19 mouse cellular contexts compared by ENCODE assay signal in the genomic region with DNA sequence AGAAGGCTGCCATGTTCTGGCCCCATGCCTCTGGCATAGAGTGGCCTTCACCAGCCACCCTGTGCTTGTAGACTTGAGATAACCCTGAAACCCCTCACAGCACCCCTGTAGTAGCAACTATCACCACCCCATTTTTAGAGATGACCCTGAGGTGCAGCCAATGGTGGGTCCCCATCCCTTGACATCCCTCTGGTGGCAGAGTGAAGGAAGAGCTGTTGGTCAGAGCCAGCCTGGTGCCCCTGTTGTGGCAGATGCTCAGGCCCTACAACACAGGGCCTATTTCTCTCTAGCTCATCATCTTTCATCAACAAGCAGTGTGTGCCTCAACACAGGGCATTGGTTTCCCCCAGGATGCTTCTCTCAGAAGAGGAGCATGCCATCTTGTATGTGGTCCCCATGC. TPM values are rescaled to one million over a fixed set of nuclear protein-coding genes. Genes with fewer than 3 reads are reported as not detected.
DNase-seq lines count a peak whose midpoint lies in the region; ATAC-seq and TF ChIP-seq lines count a peak whose summit lies in the region.
"Had no signal": no experiment of that assay in that cellular context is flagged by ENCODE, and none has a peak within 500 bp of the region (broad histone marks: within the 10 kb centered on the region; RNA-seq: fewer than 3 reads in every experiment).

No protein-coding gene starts in this region.

- H3K27ac ChIP-seq in intestine, postnatal 0 days (ENCODE audit: low read depth, low read length): no peak overlapping the region
- no peak overlapping the region for H3K27ac ChIP-seq in intestine, embryonic 15.5 days
- H3K27ac ChIP-seq in lung, postnatal 0 days (ENCODE audit: low read length): no peak overlapping the region
- H3K27ac ChIP-seq: heart, embryonic 15.5 days; hindbrain, embryonic 15.5 days had no signal

- no peaks in the 10 kb centered on the region for H3K9me3 ChIP-seq in intestine, postnatal 0 days (ENCODE audit: control insufficient read depth)
- H3K9me3 ChIP-seq in intestine, embryonic 15.5 days: no peaks in the 10 kb centered on the region
- no peaks in the 10 kb centered on the region for H3K9me3 ChIP-seq in lung, postnatal 0 days (ENCODE audit: low read length)
- H3K9me3 ChIP-seq: heart, embryonic 15.5 days; hindbrain, embryonic 15.5 days had no signal

- TF ChIP-seq POLR2A in brain, embryonic 14.5 days (IDR thresholded peaks at IDR 0.05; ENCODE audit: borderline replicate concordance, extremely low read depth, insufficient read depth, insufficient read length, poor library complexity, severe bottlenecking): no peak

- intact Hi-C loops in left cerebral cortex, postnatal 10 days (cut with DNase I): no loop called here

- no peak for TF ChIP-seq EP300 in lung, postnatal 0 days (IDR thresholded peaks at IDR 0.05)

- no peaks in the 10 kb centered on the region for H3K27me3 ChIP-seq in intestine, postnatal 0 days (replicated peaks; ENCODE audit: control insufficient read depth, insufficient read depth, low read length)
- H3K27me3 ChIP-seq in intestine, embryonic 15.5 days (replicated peaks): no peaks in the 10 kb centered on the region
- H3K27me3 ChIP-seq in lung, postnatal 0 days (replicated peaks; ENCODE audit: insufficient read depth, low read length): no peaks in the 10 kb centered on the region
- H3K27me3 ChIP-seq: heart, embryonic 15.5 days; hindbrain, embryonic 15.5 days had no signal

- no peak for DNase-seq in lung, postnatal 0 days (ENCODE audit: low spot score)
- DNase-seq in lung, postnatal 14 days: no peak
- no peak for DNase-seq in brain, embryonic 14.5 days (ENCODE audit: low read depth)
- no peak for DNase-seq in left cerebral cortex, postnatal 10 days (ENCODE audit: extremely low spot score in 1 of 2, low spot score in 2 of 2)
- DNase-seq: cerebellum, postnatal 10 days; gastrocnemius, postnatal 10 days; heart, adult 18-20 months; kidney, adult 18-20 months; kidney, postnatal 4 days; left cerebral cortex, postnatal 4 days; lung, adult 18-20 months; right cerebral cortex, postnatal 25 days; thymus, postnatal 14 days had no signal

- 0 out of 2 replicates have a peak, but pooled peaks cover 3% of the 10 kb centered on the region for H3K4me1 ChIP-seq in intestine, postnatal 0 days (replicated peaks; ENCODE audit: control insufficient read depth, insufficient read depth, low read length)
- 0 out of 2 replicates have a peak, but pooled peaks cover 3% of the 10 kb centered on the region for H3K4me1 ChIP-seq in intestine, embryonic 15.5 days (replicated peaks)
- no peaks in the 10 kb centered on the region for H3K4me1 ChIP-seq in lung, postnatal 0 days (ENCODE audit: insufficient read depth, low read depth, low read length)
- H3K4me1 ChIP-seq: hindbrain, embryonic 15.5 days had no signal

- no peak overlapping the region for H3K4me2 ChIP-seq in intestine, postnatal 0 days (replicated peaks; ENCODE audit: low read depth)
- no peak overlapping the region for H3K4me2 ChIP-seq in intestine, embryonic 15.5 days (replicated peaks)
- H3K4me2 ChIP-seq in lung, postnatal 0 days (replicated peaks; ENCODE audit: low read depth, low read length): no peak overlapping the region
- H3K4me2 ChIP-seq: heart, embryonic 15.5 days; hindbrain, embryonic 15.5 days had no signal

- H3K9ac ChIP-seq in intestine, postnatal 0 days (ENCODE audit: low read depth, low read length): no peak overlapping the region
- H3K9ac ChIP-seq in intestine, embryonic 15.5 days: no peak overlapping the region
- H3K9ac ChIP-seq in lung, postnatal 0 days (replicated peaks; ENCODE audit: low read depth): no peak overlapping the region
- H3K9ac ChIP-seq: heart, embryonic 15.5 days; hindbrain, embryonic 15.5 days had no signal

- H3K4me3 ChIP-seq in intestine, postnatal 0 days (ENCODE audit: low read depth, low read length): no peak overlapping the region
- no peak overlapping the region for H3K4me3 ChIP-seq in intestine, embryonic 15.5 days (replicated peaks)
- H3K4me3 ChIP-seq in lung, postnatal 0 days (ENCODE audit: low read depth, low read length): no peak overlapping the region
- H3K4me3 ChIP-seq: heart, embryonic 15.5 days; hindbrain, embryonic 15.5 days had no signal

- peak; percentile 54 for TF ChIP-seq CTCF in intestine, postnatal 0 days (IDR thresholded peaks at IDR 0.05; ENCODE audit: low read depth)
- peak; percentile 44 for TF ChIP-seq CTCF in lung, postnatal 0 days (IDR thresholded peaks at IDR 0.05)
- TF ChIP-seq CTCF in brain, embryonic 14.5 days (IDR thresholded peaks at IDR 0.05; ENCODE audit: borderline replicate concordance, extremely low read depth, insufficient read depth, insufficient read length): peak; percentile 41; the same call in 1 of the 2 replicates

- ATAC-seq in intestine, postnatal 0 days: no peak
- ATAC-seq in intestine, embryonic 15.5 days: no peak
- ATAC-seq in lung, postnatal 0 days: no peak
- ATAC-seq in megakaryocyte-erythroid progenitor cell, adult 5-6 weeks (replicated peaks; ENCODE audit: low FRiP score, low TSS enrichment, poor library complexity, severe bottlenecking): 0 out of 2 replicates have a peak, but pooled peaks have one; percentile 31
- ATAC-seq in erythroblast, adult 5-6 weeks (replicated peaks; ENCODE audit: low FRiP score, poor library complexity, severe bottlenecking): no peak

- H3K36me3 ChIP-seq in intestine, postnatal 0 days (ENCODE audit: control insufficient read depth, insufficient read depth): peaks cover 61% of the 10 kb centered on the region
- H3K36me3 ChIP-seq in intestine, embryonic 15.5 days: peaks cover 6% of the 10 kb centered on the region
- H3K36me3 ChIP-seq in lung, postnatal 0 days (ENCODE audit: insufficient read depth, low read length): peaks cover 9% of the 10 kb centered on the region; the same call in 1 of the 2 replicates
- H3K36me3 ChIP-seq: heart, embryonic 15.5 days had no signal

RNA-seq across cellular contexts. Expression of a gene that starts 31.5 kb away (rescaled TPM):
- polyA plus RNA-seq in intestine, postnatal 0 days (2015; fragmentation: Nextera tagmentation; extraction: Ambion mirVana): 1.7 TPM in 2 replicates
- 6.7 and 6.8 TPM in 2 replicates for polyA plus RNA-seq in intestine, embryonic 15.5 days (2015; fragmentation: Nextera tagmentation; extraction: Ambion mirVana)
- 2.0 and 2.5 TPM in 2 replicates for polyA plus RNA-seq in lung, postnatal 0 days (2015; fragmentation: Nextera tagmentation; extraction: Ambion mirVana)
- polyA plus RNA-seq in brain, embryonic 14.5 days (2012; rRNA removed): 111 and 157 TPM in 2 replicates
- total RNA-seq in megakaryocyte-erythroid progenitor cell, adult 5-6 weeks (2014; fragmentation: Nextera tagmentation): 2.5 and 2.9 TPM in 2 replicates
- 0.19 and 14.6 TPM in 2 replicates for total RNA-seq in megakaryocyte-erythroid progenitor cell, adult 5-6 weeks (2017)
- not detected in 2 replicates for total RNA-seq in erythroblast, adult 5-6 weeks (2015; ENCODE audit: low replicate concordance)
- not detected in 2 replicates for total RNA-seq in erythroblast, adult 5-6 weeks (2017; ENCODE audit: low replicate concordance)
- 100 to 1,000 TPM; 127 to 141 TPM for total RNA-seq in left cerebral cortex, postnatal 10 days (2021)

RNA-seq across cellular contexts. Expression of a gene that starts 46.2 kb away (rescaled TPM):
- polyA plus RNA-seq in intestine, postnatal 0 days (2015; fragmentation: Nextera tagmentation; extraction: Ambion mirVana): 35.2 and 37.0 TPM in 2 replicates
- polyA plus RNA-seq in intestine, embryonic 15.5 days (2015; fragmentation: Nextera tagmentation; extraction: Ambion mirVana): 44.3 and 50.7 TPM in 2 replicates
- 222 and 246 TPM in 2 replicates for polyA plus RNA-seq in lung, postnatal 0 days (2015; fragmentation: Nextera tagmentation; extraction: Ambion mirVana)
- polyA plus RNA-seq in brain, embryonic 14.5 days (2012; rRNA removed): 5.0 and 8.7 TPM in 2 replicates
- not detected in 2 replicates for total RNA-seq in megakaryocyte-erythroid progenitor cell, adult 5-6 weeks (2014; fragmentation: Nextera tagmentation)
- total RNA-seq in megakaryocyte-erythroid progenitor cell, adult 5-6 weeks (2017): not detected in 2 replicates
- not detected in 2 replicates for total RNA-seq in erythroblast, adult 5-6 weeks (2015; ENCODE audit: low replicate concordance)
- total RNA-seq in erythroblast, adult 5-6 weeks (2017; ENCODE audit: low replicate concordance): not detected in 2 replicates
- 1 to 10 TPM; 2.4 to 3.3 TPM for total RNA-seq in left cerebral cortex, postnatal 10 days (2021)

RNA-seq across cellular contexts. Expression of a gene that starts 53.6 kb away (rescaled TPM):
- 685 and 722 TPM in 2 replicates for polyA plus RNA-seq in intestine, postnatal 0 days (2015; fragmentation: Nextera tagmentation; extraction: Ambion mirVana)
- polyA plus RNA-seq in intestine, embryonic 15.5 days (2015; fragmentation: Nextera tagmentation; extraction: Ambion mirVana): 633 and 716 TPM in 2 replicates
- 429 and 453 TPM in 2 replicates for polyA plus RNA-seq in lung, postnatal 0 days (2015; fragmentation: Nextera tagmentation; extraction: Ambion mirVana)
- 43.0 and 43.8 TPM in 2 replicates for polyA plus RNA-seq in brain, embryonic 14.5 days (2012; rRNA removed)
- total RNA-seq in megakaryocyte-erythroid progenitor cell, adult 5-6 weeks (2014; fragmentation: Nextera tagmentation): 34.9 and 39.2 TPM in 2 replicates
- 28.1 and 35.4 TPM in 2 replicates for total RNA-seq in megakaryocyte-erythroid progenitor cell, adult 5-6 weeks (2017)
- 15.5 and 18.8 TPM in 2 replicates for total RNA-seq in erythroblast, adult 5-6 weeks (2015; ENCODE audit: low replicate concordance)
- total RNA-seq in erythroblast, adult 5-6 weeks (2017; ENCODE audit: low replicate concordance): 6.8 and 7.6 TPM in 2 replicates
- 10 to 100 TPM; 20.5 to 21.3 TPM for total RNA-seq in left cerebral cortex, postnatal 10 days (2021)

Comparison
In these comparisons a context has a peak if more than half of its experiments do, and no peak if none do; other contexts are left out.
1. RNA of a gene that starts 31.5 kb away (polyA plus RNA-seq): 111 to 157 TPM in brain, embryonic 14.5 days; 6.7 to 6.8 TPM in intestine, embryonic 15.5 days, 2.0 to 2.5 TPM in lung, postnatal 0 days and 1.7 TPM in intestine, postnatal 0 days; every median in the first group is over 10 times any median in the second.
2. Peak in every context shown above with its lines, with median percentiles within 50 percentile points of each other: CTCF ChIP-seq.